Mouse (Mus musculus) MN1 (cell line): ENCODE results near the gene Thnsl1.
A peak's percentile ranks its signal among the peaks of the same experiment; 100 is the strongest.

Experiments used
- DNase-seq: peaks from one replicate; pipeline ENCODE4 v3.0.0-alpha.2; 2016; ENCODE audit warnings: low spot score

Thnsl1 gene

GRCm38 (mm10) chr2:21204912-21205830 is at the start of gene Thnsl1, which contains the start of gene Enkur:
Thnsl1 (plus strand) TSS chr2:21205724.
Enkur (minus strand) TSS chr2:21205365.
- DNase-seq: peak; percentile 97

GRCm38 (mm10) chr2:21164296-21164695 is 41.2 kb upstream of the Thnsl1 start:
- DNase-seq: peak; percentile 13

DNA sequence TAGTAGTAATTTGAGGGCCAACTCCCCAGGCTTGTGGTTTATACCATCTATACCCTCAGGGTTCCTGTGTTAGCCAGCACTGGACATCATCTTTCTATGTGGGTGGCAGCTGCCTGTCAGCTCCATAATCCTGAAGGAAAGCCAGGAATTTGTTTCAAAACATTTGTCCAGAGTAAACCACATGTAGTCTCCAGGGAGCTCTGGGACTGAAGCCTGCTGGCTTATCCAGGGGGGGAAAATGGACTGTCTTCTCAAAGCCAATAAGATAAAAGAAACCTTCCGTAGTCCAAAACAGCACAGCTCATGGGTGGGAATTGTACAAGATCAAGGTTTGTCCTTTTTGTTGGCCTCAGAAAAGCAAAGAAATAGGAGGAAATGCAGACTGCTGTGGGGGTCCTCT is 37.6 kb upstream of the Thnsl1 start:
- no peak for DNase-seq

- DNase-seq: no peak
Observed at GRCm38 (mm10) chr2:21172797-21173196, 32.7 kb upstream of the Thnsl1 start.

GRCm38 (mm10) chr2:21179136-21179535 is 26.4 kb upstream of the Thnsl1 start:
- DNase-seq: no peak

DNA sequence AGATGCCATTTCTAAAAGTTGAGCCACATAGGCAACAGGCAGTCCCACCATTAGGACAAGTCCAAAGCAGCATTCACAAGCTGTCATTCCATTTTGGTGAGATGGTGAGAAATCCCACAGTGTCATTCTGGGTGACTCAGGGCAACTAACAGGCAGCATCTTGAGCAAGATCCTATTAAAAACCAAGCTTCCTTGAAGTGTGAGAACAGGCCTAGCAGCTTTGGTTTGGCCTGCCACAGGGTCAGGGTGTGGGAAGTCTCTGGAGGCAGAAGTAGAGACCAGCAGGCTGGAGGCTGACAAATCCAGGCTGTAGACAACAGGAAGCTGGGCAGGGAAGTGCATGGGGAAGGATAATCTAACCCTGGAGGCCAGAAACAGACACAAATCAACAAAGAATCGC is 22.7 kb upstream of the Thnsl1 start:
- no peak for DNase-seq

DNA sequence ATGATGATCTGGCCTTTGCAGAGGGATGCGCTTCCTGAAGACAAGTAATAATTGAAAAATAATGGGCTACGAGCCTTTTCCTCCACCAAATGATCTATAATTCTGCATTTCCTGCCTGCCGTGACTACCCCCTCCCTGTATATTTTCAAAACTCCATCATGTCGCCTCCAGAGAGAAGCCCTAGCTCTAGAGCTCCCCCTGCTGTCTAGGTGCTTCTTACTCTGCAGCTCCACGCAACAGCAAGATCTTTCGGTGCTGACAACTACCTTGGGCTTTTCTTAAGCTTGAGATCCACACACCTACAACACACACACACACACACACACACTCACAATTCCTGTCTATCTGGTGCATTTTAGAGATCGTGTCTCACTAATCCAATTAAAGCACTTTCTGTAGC is 17.9 kb upstream of the Thnsl1 start:
- peak; percentile 53 for DNase-seq

GRCm38 (mm10) chr2:21188610-21189009 is 16.9 kb upstream of the Thnsl1 start:
- DNase-seq: no peak

DNA sequence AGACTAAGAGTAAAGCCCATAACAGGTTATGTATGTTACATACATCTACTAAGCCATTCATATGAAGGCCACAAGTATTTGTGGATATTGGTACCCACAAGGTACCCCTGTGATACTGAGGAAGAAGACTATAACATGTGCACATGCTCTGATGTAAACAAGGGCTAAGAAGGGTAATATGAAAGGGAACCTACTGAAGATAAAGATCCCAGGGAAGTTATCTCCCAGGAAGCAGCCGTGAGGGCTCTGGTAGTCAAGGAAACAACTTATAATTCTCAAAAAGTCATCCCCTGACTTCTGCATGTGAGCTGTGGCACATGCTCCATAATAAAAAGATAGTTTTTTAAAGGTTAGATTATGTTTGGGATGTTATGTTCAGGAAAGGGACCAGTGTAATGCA is 14.3 kb upstream of the Thnsl1 start:
- no peak for DNase-seq

- DNase-seq: no peak
Observed at GRCm38 (mm10) chr2:21195233-21195632, 10.3 kb upstream of the Thnsl1 start.

- DNase-seq: peak; percentile 55
Observed at GRCm38 (mm10) chr2:21199051-21199450, 6.5 kb upstream of the Thnsl1 start.

- peak; percentile 33 for DNase-seq
Observed at GRCm38 (mm10) chr2:21202754-21203153, 2.8 kb upstream of the Thnsl1 start.

DNA sequence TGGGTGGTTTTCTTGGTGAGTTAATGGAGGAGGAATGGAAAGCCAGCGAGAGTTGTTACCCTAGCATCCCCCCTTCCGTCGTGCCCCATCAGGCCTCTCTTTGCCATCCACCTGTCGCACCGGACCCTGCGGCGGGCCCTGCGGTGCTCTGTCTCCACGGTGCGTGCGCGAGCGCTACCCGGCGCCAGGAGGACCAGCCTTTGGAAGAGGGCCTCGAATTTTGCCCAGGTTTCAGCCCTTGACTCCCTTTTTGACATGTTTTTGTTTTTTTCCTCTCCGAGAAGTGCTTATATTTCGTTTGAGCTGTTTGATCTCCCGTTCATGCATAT is 271 bp downstream of the Thnsl1 start:
- no peak for DNase-seq

GRCm38 (mm10) chr2:21206278-21206677 is 754 bp downstream of the Thnsl1 start:
- no peak for DNase-seq

DNA sequence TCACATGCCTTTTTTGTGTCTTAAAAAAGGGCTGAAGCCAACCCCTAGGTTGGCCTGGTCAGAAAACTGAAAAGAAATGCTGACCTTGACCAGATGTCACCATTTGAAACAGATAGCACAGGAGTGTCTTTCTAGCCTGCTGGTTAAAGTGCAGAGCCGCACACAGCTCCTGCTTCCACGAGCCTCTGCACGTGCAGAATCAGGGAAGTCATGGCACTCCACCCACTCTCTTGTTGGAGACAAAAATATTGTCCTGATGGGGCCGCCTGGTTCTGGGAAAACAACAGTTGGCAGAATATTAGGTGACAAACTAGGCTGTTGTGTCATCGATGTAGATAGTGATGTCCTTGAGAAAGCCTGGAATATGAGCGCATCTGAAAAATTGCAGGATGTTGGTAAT is 5.8 kb downstream of the Thnsl1 start:
- no peak for DNase-seq

- no peak for DNase-seq
Observed at GRCm38 (mm10) chr2:21214322-21214721, 8.8 kb downstream of the Thnsl1 start.

- no peak for DNase-seq
Observed at GRCm38 (mm10) chr2:21215284-21215683, 9.8 kb downstream of the Thnsl1 start.

DNA sequence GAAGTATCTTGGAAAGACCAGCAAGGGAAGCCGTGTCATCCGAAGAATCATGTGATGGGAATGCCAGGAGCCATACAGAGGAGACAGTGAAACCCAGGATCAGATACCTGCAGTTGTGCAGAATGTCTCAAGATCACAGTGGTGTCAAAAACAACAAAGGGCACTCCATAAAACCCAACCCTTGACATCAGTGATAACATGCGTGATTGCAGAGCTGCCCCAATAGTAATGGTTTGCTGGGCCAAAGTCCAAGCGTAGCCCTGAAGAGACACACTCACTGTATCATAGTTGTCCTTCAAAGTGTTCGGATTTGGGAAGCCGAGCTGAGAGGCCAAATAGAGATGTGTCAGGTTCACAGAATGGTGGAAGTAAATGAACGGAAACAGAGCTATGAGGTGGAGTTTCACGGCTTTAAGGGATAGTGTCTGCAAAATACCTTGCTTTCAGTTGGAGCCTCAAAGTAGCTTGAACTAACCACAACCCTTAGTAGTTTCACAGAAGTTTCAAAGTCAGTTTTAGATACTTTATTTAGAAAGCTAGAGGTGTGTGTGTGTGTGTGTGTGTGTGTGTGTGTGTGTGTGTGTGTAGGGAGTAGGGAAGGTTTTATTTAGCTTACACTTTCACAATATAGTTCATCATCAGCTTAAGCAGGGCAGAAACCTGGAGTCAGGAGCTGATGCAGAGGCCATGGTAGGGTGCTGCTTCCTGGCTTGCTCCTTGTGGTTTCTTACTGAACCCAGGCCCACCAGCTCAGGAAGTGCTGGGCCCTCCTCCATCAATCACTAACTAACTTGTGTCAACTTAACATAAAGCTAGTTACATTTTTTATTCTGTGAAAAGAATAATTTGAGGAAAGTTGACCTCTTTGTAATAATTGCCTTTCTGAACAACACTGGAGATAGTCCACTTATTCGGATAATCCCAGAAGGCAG is 17.2 kb downstream of the Thnsl1 start:
- no peak for DNase-seq

DNA sequence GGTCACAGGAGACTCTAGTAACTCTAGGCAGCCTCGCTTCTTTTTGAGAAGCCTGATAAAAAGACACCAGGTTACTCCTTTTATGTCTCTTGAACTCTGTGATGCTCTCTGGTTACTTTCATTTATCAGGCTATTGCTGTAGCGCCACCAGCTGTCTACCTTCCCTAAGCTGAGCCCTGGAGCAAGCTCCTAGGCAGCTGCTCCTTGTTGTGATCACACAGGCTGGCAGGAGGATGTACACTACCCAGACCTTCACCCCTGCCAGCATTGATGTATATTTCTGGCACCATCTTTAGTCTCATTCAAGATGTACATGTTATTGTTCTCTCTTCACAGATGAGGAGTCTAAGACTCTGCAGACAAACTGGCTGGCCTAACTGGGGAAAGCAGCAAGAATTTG is 24.8 kb downstream of the Thnsl1 start:
- no peak for DNase-seq

GRCm38 (mm10) chr2:21231147-21231546 is 25.6 kb downstream of the Thnsl1 start:
- no peak for DNase-seq

DNA sequence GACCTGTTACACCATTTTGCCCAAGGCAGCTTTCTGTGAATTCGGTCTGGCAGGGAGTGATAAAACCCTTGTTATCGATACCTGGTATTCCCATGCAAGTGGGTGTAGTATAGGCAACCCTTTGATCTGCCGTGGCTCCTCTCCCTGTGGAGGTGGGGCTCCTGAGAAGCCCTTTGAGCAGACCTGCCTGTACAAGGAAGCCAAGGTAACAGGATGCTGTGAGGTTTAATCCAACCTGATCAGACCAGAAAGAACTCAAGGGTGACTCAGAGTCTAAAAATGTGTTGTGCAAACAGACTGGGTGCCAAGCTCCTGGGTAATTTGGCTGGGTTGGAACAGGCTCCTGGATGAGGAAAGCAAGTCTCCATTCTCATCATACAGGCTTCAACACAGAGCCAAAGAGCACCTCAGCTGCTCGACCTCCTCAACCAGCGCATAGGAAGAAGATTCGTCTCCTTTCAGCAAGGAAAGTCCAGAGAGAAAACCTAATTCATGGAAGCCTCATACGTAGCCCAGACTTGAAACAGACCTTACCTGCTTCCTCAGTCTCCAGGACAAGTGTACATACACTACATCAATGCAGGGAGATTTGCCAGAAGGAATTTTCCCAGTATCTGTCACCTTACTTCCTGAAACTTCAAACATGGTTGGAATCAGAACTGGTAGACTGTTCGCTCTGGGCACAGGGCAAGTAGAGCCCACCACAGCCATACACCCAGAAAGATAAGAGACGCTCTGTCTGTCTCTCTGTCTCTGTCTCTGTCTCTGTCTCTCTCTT is 29.5 kb downstream of the Thnsl1 start:
- DNase-seq: no peak

- DNase-seq: no peak
Observed at GRCm38 (mm10) chr2:21235844-21236386, 30.4 kb downstream of the Thnsl1 start.
